Mouse (Mus musculus) spleen, adult 18-20 months (tissue): ENCODE data around the gene A4gnt.
A peak's percentile ranks its signal among the peaks of the same experiment; 100 is the strongest.
"Not testable (repeated sequence)": the region's sequence is repeated elsewhere in the genome, so short reads cannot be mapped to it uniquely, and the experiment has no call there.

Experiments
- DNase-seq, 2 experiments: peaks; one replicate each; pipeline ENCODE4 v3.0.0; 2022; ENCODE audit warnings: mixed read lengths in 2 of 2

Gene A4gnt

GRCm38 (mm10) chr9:99612202-99612601, at the start of gene A4gnt:
TSS of gene A4gnt (plus strand) at chr9:99612502.
- no peak for DNase-seq

GRCm38 (mm10) chr9:99563714-99564113, 48.6 kb upstream of the A4gnt start:
- peak; percentile 35 to 67 for DNase-seq

- no peak for DNase-seq
These were observed 44.3 kb upstream of the A4gnt start for GRCm38 (mm10) chr9:99568023-99568346.

- peak; percentile 85 to 92 for DNase-seq
These were observed 43.8 kb upstream of the A4gnt start, which contains the start of gene Armc8 for GRCm38 (mm10) chr9:99568347-99569070. TSS of gene Armc8 (minus strand) at chr9:99568899.

- DNase-seq = no peak
These were observed 43.3 kb upstream of the A4gnt start for GRCm38 (mm10) chr9:99569071-99569397.

GRCm38 (mm10) chr9:99575677-99576480, 36.4 kb upstream of the A4gnt start, which contains the start of gene Dbr1:
TSS of gene Dbr1 (plus strand) at chr9:99575799.
- peak; percentile 80 to 89 for DNase-seq

- DNase-seq = peak in 1 of 2 experiments; percentile 22
These were observed 31.6 kb upstream of the A4gnt start for GRCm38 (mm10) chr9:99580655-99581054.

GRCm38 (mm10) chr9:99587505-99588202, 24.6 kb upstream of the A4gnt start:
- peak in 1 of 2 experiments; percentile 41 for DNase-seq

DNA sequence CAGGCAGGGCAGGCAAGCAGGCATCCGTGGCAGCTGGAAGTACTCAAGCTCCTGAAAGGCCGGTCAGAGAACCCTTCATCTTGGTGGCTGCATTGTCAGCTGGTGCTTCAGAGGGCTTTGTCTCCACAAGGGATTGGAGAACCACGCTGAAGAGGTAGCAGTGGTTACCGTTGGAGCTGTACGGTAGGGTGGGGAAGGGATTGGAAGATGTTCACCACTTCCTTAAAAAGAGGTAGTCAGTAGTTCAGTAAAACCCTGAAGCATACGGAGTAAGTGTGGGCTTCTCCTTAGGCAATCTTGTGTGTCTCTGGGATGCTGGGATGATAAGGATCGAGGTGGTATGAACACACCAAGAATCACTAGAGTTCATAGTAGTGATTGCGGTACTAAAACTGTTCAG, 21.2 kb upstream of the A4gnt start:
- DNase-seq = no peak

GRCm38 (mm10) chr9:99599127-99599526, 13.2 kb upstream of the A4gnt start:
- DNase-seq = not testable (repeated sequence)

- DNase-seq = no peak
These were observed 8.7 kb upstream of the A4gnt start for GRCm38 (mm10) chr9:99603566-99603965.

DNA sequence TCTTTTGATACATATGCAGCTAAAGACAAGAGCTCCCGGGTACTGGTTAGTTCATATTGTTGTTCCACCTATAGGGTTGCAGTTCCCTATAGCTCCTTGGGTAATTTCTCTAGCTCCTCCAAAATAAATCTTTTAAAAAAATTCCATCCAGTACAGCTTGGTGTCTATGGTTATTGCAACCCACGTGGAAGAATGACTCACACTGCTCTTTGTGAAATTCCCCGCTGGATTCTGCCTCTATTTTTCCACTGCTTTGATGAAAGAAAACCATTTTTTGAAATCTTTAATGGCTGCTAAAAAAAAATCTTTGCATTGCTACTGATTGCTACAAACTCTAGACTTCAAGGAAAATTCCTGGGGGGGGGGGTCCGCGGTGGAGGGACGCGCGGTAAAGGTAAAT, 7.4 kb downstream of the A4gnt start:
- DNase-seq = no peak

DNA sequence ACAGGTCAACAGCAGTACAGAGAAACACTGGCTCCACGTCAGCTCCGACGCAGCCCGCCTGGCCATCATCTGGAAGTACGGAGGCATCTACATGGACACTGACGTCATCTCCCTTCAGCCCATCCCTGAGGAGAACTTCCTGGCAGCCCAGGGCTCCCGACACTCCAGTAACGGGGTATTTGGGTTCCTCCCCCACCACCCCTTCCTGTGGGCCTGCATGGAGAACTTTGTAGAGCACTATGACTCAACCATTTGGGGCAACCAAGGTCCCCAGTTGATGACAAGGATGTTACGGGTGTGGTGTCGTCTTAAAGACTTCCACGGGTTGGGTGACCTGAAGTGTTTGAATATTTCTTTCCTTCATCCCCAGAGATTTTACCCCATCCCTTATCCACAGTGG, 7.9 kb downstream of the A4gnt start:
- no peak for DNase-seq

DNA sequence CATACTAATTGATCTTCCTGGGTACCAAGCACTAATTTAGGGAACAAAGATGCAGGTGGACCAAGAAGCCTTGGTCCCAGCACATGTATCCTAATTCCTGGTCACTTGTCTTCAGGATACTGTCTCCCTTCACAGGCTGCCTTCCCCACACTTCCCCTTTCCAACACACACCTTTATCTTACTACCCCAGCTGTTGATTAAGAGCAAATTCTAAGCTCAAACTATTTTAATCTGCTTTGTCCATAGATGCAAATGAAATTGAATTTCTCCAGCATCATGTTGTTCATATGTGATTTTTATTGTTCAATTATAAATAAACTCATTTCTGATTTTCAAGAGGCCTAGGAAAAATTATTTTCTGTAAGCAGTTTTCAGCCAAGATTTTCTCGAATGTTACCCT, 9.7 kb downstream of the A4gnt start:
- DNase-seq = no peak

GRCm38 (mm10) chr9:99622966-99623365, 10.7 kb downstream of the A4gnt start:
- no peak for DNase-seq

DNA sequence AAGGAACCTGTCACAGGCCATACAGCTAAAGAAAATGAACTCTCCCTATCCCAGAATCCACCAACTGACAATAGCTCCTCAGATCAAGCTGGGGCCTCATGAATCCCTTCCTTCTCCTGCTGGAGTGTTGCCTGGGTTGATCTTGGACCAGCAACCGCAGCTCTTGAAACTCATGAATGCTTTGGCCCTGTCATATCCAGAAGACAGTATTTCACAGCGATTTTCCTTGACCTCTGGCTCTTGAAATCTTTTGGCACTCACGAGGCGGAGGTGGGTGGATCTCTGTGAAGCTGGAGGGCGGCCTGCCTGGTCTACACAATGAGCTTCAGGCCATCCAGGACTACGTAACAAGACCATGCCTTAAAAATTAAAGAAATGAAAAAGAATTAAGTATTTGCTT, 11.8 kb downstream of the A4gnt start:
- no peak for DNase-seq

GRCm38 (mm10) chr9:99628581-99628980, 16.3 kb downstream of the A4gnt start:
- DNase-seq = no peak

DNA sequence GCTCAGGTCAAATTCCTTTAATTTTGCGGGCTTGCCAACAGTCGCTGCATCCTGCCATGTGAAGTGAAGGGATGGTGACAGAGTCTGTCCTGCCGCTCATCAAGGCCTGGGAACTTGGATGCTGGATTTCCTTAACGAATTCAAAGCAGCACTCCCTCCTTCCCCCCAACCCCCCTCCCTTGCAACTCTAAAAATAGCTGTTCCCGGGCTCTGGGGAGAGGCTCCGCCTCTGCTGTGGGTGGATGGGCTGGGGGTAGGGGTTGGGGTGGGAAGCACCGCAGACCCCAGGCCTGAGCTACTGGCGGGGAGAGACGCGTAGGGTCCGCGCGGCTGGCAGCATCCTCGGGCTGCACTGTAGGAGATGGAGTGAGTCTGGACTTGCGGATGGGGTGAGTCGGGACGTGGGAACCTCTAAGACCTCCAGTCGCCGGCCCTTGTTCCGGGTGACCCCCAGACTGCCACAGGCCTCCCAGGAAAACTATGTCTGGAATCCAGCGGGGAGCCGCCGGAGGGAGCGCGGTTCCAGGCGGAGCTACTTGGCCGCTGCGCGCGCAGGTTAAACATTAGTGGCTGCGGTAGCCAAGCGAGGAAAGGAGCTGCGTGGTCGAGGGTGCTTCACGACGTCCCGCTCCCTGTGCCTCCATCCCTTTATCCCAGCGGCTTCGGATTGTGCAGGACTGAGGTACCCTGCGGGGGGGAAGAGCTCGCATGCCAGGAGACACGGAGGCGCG, 17.1 kb downstream of the A4gnt start, which contains the start of gene Dzip1l:
TSS of gene Dzip1l (plus strand) at position 216 of the 731 bp plus-strand sequence.
- no peak for DNase-seq

DNA sequence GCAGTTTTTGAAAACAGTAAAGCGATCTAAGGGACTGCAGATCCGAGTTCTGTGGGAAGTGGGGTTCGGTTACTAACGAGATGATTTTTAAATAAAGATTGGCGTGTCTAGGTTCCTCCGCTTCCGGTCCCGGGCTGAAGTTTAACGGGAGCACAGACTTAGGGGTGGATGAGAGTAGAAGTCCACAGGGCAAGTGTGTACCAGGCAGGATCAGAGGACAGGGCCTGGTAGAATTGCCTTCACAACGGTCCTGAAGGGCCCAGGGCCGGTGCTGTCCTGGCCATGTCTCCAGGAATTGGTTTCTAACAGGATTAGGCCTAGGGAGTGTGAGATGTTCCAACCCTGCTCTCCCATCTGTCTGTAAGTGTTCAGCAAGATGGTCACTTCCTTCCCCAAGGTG, 17.8 kb downstream of the A4gnt start:
- no peak for DNase-seq

DNA sequence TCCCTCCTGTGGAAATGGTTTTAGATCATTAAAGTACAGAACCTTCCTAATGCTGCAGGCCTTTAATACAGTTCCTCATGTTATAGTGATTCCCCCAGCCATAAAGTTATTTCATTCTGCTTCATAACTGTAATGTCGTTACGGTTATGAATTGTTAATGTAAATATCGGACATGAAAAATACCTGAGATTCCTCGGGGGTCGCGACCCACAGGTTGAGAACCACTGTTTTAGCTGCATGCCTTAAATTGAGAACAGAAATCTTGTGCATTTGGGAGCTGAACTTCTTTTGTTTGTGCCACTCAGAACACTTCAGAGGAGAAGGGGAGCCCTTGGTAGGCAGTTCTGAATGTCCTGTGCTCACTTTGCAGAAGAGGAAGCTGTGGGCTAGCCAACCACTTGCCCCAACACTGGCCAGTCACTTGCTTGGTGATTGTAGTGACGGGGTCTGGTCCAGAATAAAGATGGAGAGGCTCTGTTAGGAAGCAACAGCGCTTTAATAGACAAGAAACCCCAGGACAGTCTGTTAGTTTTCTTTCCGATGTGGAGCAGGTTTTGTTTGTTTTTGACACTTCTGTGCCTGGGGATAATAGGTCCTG, 18.3 kb downstream of the A4gnt start:
- DNase-seq = no peak

GRCm38 (mm10) chr9:99631781-99632180, 19.5 kb downstream of the A4gnt start:
- DNase-seq = no peak

GRCm38 (mm10) chr9:99632264-99632663, 20.0 kb downstream of the A4gnt start:
- no peak for DNase-seq
